Comparison of ENCODE assay signal across 10 mouse cellular contexts in the genomic region with DNA sequence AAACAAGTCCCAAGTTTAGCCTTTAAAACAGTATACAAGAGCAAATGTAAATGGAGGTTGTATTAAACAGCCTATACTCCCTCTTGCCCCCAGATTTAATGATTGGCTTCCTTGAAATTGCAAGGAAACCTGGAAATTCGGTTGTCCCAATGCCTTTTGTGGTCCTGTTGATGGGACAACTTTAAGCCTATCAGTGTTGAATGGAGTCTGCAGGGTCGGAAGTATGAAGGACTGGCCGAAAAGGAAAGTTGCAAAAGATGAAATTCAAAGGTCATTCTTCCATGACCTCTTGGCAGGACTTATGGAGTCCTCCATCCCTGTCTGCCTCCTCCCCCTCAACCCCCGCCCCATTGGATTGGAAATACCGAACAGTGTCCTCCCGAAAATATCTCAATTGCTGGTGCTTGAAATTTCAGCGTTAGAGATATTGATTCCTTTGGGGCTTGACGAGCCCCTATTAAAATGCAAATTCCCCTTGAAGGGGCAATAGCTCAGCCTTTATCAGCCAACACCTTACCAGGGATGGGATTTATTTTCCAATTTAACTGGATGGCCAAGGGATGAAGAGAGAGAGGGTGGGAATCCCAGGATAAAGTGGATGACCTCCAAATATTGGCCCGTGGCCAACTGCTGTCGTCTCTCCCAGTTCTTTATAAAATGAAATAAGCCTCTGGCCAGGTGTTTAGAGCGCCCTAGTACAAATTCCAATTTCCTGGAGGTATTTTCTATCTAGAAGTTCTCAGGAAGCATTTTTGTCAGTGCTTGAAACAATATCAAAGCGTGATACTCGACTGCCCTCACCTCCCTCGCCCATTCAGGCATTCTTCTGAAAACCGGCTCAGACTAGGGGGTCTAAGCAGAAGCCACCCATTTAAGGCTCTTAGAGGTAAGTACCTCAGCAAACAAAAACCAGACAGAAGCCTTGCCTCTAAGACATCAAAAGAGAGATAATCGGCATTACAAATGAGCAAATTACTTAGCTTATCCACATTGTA. TPM values are rescaled to one million over a fixed set of nuclear protein-coding genes. Genes with fewer than 3 reads are reported as not detected.
DNase-seq lines count a peak whose midpoint lies in the region; ATAC-seq and TF ChIP-seq lines count a peak whose summit lies in the region.
"Had no signal": no experiment of that assay in that cellular context is flagged by ENCODE, and none has a peak within 500 bp of the region (broad histone marks: within the 10 kb centered on the region; RNA-seq: fewer than 3 reads in every experiment).

No protein-coding gene starts in this region.

- no peak overlapping the region for H3K9ac ChIP-seq in heart, embryonic 16.5 days (ENCODE audit: low read length)
- H3K9ac ChIP-seq in heart, adult 2 months (ENCODE audit: low read depth, low read length) = no peak overlapping the region
- H3K9ac ChIP-seq in hindbrain, embryonic 12.5 days = peak overlapping the region; percentile 83
- peak overlapping the region; percentile 46; the same call in 1 of the 2 replicates for H3K9ac ChIP-seq in midbrain, embryonic 15.5 days
- H3K9ac ChIP-seq: liver, embryonic 14.5 days had no signal

- H3K27me3 ChIP-seq in heart, embryonic 16.5 days (ENCODE audit: control insufficient read depth, insufficient read depth, low read length) = peaks cover 50% of the 10 kb centered on the region
- H3K27me3 ChIP-seq in heart, adult 2 months (ENCODE audit: control insufficient read depth, insufficient read depth, low read length) = peaks cover 7% of the 10 kb centered on the region
- H3K27me3 ChIP-seq in hindbrain, embryonic 12.5 days = peaks cover 25% of the 10 kb centered on the region
- peaks cover 17% of the 10 kb centered on the region for H3K27me3 ChIP-seq in midbrain, embryonic 15.5 days (replicated peaks)

- 0 out of 2 replicates have a peak, but pooled peaks cover 3% of the 10 kb centered on the region for H3K4me1 ChIP-seq in heart, embryonic 16.5 days (ENCODE audit: control insufficient read depth, insufficient read depth, low read length)
- no peaks in the 10 kb centered on the region for H3K4me1 ChIP-seq in heart, adult 2 months (ENCODE audit: control insufficient read depth, insufficient read depth, low read length)
- H3K4me1 ChIP-seq in cortical plate, adult 2 months (ENCODE audit: control insufficient read depth, insufficient read depth, low read length) = peaks cover 2% of the 10 kb centered on the region; the same call in 1 of the 2 replicates
- peaks cover 20% of the 10 kb centered on the region for H3K4me1 ChIP-seq in hindbrain, embryonic 12.5 days
- H3K4me1 ChIP-seq in midbrain, embryonic 15.5 days = peaks cover 24% of the 10 kb centered on the region

- no peak for TF ChIP-seq CTCF in heart, adult 2 months (IDR thresholded peaks at IDR 0.05)
- no peak for TF ChIP-seq CTCF in cortical plate, adult 2 months (IDR thresholded peaks at IDR 0.05; ENCODE audit: extremely low read depth, insufficient read depth, low read length)

- peaks cover 2% of the 10 kb centered on the region for H3K9me3 ChIP-seq in heart, embryonic 16.5 days (replicated peaks; ENCODE audit: control insufficient read depth, low read length)
- no peaks in the 10 kb centered on the region for H3K9me3 ChIP-seq in hindbrain, embryonic 12.5 days (replicated peaks)
- H3K9me3 ChIP-seq in midbrain, embryonic 15.5 days = no peaks in the 10 kb centered on the region

- peak overlapping the region; percentile 65 for H3K4me3 ChIP-seq in heart, embryonic 16.5 days (ENCODE audit: low read length)
- no peak overlapping the region for H3K4me3 ChIP-seq in heart, adult 2 months
- H3K4me3 ChIP-seq in cortical plate, adult 2 months (ENCODE audit: insufficient read depth, low read length) = peak overlapping the region; percentile 58
- peak overlapping the region; percentile 72 for H3K4me3 ChIP-seq in hindbrain, embryonic 12.5 days
- peak overlapping the region; percentile 75 for H3K4me3 ChIP-seq in midbrain, embryonic 15.5 days

- ATAC-seq in heart, embryonic 16.5 days (replicated peaks; ENCODE audit: extremely low read depth, insufficient read depth, low FRiP score) = no peak
- ATAC-seq in hindbrain, embryonic 12.5 days (ENCODE audit: low FRiP score) = no peak
- ATAC-seq in midbrain, embryonic 15.5 days (replicated peaks) = no peak

- no peak overlapping the region for H3K27ac ChIP-seq in heart, embryonic 16.5 days (ENCODE audit: low read length)
- H3K27ac ChIP-seq in heart, adult 2 months = no peak overlapping the region
- no peak overlapping the region for H3K27ac ChIP-seq in cortical plate, adult 2 months (ENCODE audit: insufficient read depth, low read length)
- no peak overlapping the region for H3K27ac ChIP-seq in hindbrain, embryonic 12.5 days
- H3K27ac ChIP-seq in midbrain, embryonic 15.5 days = no peak overlapping the region
- H3K27ac ChIP-seq: liver, embryonic 14.5 days had no signal

- no peak for TF ChIP-seq EP300 in heart, adult 2 months (IDR thresholded peaks at IDR 0.05; ENCODE audit: insufficient read depth, low read depth, low read length)

- 17% methylated on average over 16 of the region's 16 CpGs for WGBS in heart, embryonic 16.5 days
- 23% methylated on average over 16 of the region's 16 CpGs for WGBS in heart, adult 2 months
- 15% methylated on average over 16 of the region's 16 CpGs for WGBS in hindbrain, embryonic 12.5 days
- WGBS in midbrain, embryonic 15.5 days = 3% methylated on average over 16 of the region's 16 CpGs

- TF ChIP-seq POLR2A in heart, adult 2 months (IDR thresholded peaks at IDR 0.05; ENCODE audit: insufficient read depth, low read depth, low read length) = no peak
- no peak for TF ChIP-seq POLR2A in cortical plate, adult 2 months (IDR thresholded peaks at IDR 0.05; ENCODE audit: extremely low read depth, insufficient read depth, low read length)

- H3K79me2 ChIP-seq in heart, adult 2 months (replicated peaks; ENCODE audit: control insufficient read depth, insufficient read depth, low read length) = no peaks in the 10 kb centered on the region

- H3K4me2 ChIP-seq in heart, embryonic 16.5 days (ENCODE audit: low read depth, low read length) = peak overlapping the region; percentile 100
- H3K4me2 ChIP-seq in hindbrain, embryonic 12.5 days (replicated peaks) = peak overlapping the region; percentile 96
- peak overlapping the region; percentile 70 for H3K4me2 ChIP-seq in midbrain, embryonic 15.5 days

- no peaks in the 10 kb centered on the region for H3K36me3 ChIP-seq in heart, embryonic 16.5 days (ENCODE audit: control insufficient read depth, insufficient read depth)
- no peaks in the 10 kb centered on the region for H3K36me3 ChIP-seq in heart, adult 2 months (ENCODE audit: control insufficient read depth, insufficient read depth, low read length)
- no peaks in the 10 kb centered on the region for H3K36me3 ChIP-seq in hindbrain, embryonic 12.5 days
- H3K36me3 ChIP-seq in midbrain, embryonic 15.5 days (replicated peaks) = no peaks in the 10 kb centered on the region

- no peak for DNase-seq in heart, adult 2 months
- no peak for DNase-seq in urinary bladder, adult 18-20 months (ENCODE audit: low spot score in 2 of 2)
- DNase-seq in right cerebral cortex, postnatal 36 days (ENCODE audit: low spot score in 2 of 2) = no peak
- DNase-seq in thymus, postnatal 14 days = no peak

- intact Hi-C loops in heart, adult 2 months (cut with DNase I) = no loop called here

RNA-seq across cellular contexts. Expression of a gene that starts 1.0 kb away (rescaled TPM):
- 0.15 and 0.26 TPM in 2 replicates for polyA plus RNA-seq in heart, embryonic 16.5 days (2015; fragmentation: Nextera tagmentation; extraction: Ambion mirVana)
- total RNA-seq in heart, adult 2 months (2021) = not detected
- 0.15 and 0.64 TPM in 2 replicates for polyA plus RNA-seq in heart, adult 2 months (2012; rRNA removed)
- polyA plus RNA-seq in cortical plate, adult 2 months (2012; rRNA removed) = 58.7 and 61.3 TPM in 2 replicates
- 4.4 and 7.7 TPM in 2 replicates for polyA plus RNA-seq in hindbrain, embryonic 12.5 days (2016; fragmentation: Nextera tagmentation; extraction: Ambion mirVana)
- 12.1 and 12.6 TPM in 2 replicates for polyA plus RNA-seq in midbrain, embryonic 15.5 days (2015; fragmentation: Nextera tagmentation; extraction: Ambion mirVana)
- total RNA-seq: MEL had no signal

Comparison
In these comparisons a context has a peak if more than half of its experiments do, and no peak if none do; other contexts are left out.
1. H3K9ac ChIP-seq: peak in hindbrain, embryonic 12.5 days (single experiment) and midbrain, embryonic 15.5 days (single experiment); none in heart, embryonic 16.5 days (single experiment) and heart, adult 2 months (single experiment).
2. Peak in every context shown above with its lines, with median percentiles within 50 percentile points of each other: H3K4me2 ChIP-seq.